Mouse (Mus musculus) olfactory bulb, adult 2 months (tissue): ENCODE measurements at regions not wholly inside any gene's neighbourhood (a gene's known extent, or its start where the extent isn't known, plus 50 kb on each side); places are given as distances from the start of the nearest gene placed in this dataset.

ENCODE experiments used
- CTCF ChIP-seq: fragments of 200-500 bp; IDR thresholded peaks from 2 replicates; pipeline ENCODE4 v1.5.1; 2012; ENCODE audit warnings: low read depth, mild to moderate bottlenecking, low read length, moderate library complexity; ENCODE audit not compliant: insufficient read depth
- POLR2A ChIP-seq: fragments of 200-500 bp; IDR thresholded peaks from 2 replicates; pipeline ENCODE4 v1.6.1; 2012; ENCODE audit warnings: mild to moderate bottlenecking, low read depth, low read length, moderate library complexity; ENCODE audit not compliant: insufficient read depth

DNA sequence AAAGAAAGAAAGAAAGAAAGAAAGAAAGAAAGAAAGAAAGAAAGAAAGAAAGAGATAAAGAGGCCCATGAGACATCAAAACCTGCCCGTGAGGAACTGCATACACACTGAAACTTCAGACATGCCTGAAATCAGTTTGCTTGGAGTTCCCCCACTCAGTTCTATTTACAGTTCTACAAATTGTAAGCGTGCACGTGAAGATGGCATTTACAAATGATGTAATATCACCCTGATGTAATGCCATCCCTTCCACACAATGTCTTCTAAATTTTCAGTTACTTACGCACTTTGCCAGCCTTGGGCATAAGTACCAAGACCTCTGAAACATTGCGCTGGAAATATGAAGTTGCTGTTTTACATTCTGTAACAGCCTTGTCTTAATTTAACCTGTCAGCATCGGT lies 79.0 kb downstream of the Npy start:
- no peak for TF ChIP-seq POLR2A
- no peak for TF ChIP-seq CTCF
